Mouse (Mus musculus): ENCODE data around the gene Sema4c.

DNA sequence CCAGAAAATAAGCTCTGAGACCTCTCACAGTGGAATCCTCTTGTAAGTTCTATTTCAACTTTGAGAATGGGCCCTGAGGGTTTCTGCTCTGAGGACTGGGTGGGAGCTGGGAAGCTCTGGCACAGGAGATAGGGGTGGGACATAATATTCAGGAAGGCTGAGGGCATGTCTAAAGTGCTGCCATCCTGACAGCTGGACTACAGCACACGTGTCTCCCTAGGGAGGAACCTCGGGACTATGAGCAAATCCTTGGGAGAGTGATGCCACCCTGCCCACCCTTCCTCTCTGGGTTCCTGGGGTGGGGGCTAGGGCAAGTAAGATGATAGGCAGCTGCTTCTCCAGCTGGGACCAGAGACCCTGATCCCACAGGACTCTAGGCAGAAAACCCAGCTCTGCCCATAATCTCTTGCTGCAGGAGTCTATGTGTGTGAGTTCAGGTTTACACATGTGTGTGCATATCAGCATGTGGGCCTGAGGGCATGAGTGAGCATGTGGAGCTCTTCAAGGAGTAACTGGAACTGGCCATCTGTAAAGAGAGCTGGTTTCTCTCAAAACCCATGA is 14.1 kb upstream of the Sema4c start:
- no peak for TF ChIP-seq CTCF (IDR thresholded peaks at IDR 0.05; ENCODE audit: control insufficient read depth, insufficient read depth, insufficient replicate concordance, low read depth, low read length)
- no peak for TF ChIP-seq POLR2A (IDR thresholded peaks at IDR 0.05; ENCODE audit: control insufficient read depth, low read depth, low read length)

All from testis, adult 2 months (tissue).